Mouse (Mus musculus): ENCODE data around the gene Nedd8.

The Nedd8 gene

DNA sequence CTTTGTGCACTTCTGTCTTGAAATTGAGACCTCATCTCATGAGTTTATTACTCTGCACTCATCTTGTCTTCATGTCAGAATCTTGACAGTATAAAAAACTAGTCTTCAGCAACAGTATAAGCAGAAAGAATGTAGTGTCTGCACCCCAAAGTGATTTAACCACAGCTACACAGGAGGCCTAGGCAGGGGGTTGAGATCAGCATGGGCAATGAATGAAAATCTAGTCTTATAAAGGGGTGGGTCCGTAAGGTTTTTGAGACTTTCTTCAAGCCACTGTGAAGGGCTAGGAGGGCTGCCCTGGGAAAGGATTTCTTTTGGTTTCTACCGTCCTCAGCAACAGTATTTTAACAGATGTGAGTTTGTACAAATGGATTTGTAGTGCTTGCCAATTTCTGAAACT lies 11.3 kb downstream of the Nedd8 start:
- 0 out of 2 replicates have a peak, but pooled peaks have one; percentile 4 for ATAC-seq (ENCODE audit: low TSS enrichment)

DNA sequence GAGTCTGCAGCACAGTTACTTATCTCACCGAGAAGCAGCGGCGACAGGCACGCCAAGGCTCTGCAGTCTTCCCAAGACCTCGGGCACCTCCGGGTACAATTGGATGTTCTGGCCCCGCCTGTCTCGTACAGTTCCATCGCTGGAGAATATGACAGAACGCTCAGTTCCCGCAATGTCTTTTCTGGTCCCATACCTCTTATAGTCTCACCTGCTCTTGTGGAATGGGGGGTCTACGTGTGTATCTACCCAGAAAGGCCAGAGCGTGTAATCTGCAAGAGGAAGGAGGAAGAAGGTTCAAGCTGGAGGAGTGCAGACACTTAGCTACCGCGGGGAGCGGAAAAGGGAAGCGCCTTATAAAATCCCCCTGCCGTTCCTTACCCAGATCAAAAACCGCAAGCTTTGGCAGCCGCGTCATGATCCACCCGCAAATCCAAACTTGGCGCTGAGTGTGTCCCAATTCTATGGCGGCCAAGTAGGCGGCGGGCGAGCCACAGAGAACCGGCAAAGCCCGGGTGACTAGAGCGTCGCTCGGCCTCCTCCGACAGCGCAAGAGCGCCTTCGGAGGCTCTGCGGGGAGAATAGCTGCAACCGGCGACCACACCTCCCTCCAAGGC lies 11.9 kb downstream of the Nedd8 start, which contains the start of gene Mdp1:
TSS of gene Mdp1 (minus strand) at position 549 of the 614 bp plus-strand sequence.
- peak; percentile 98 for ATAC-seq (ENCODE audit: low TSS enrichment)

- no peak for ATAC-seq (ENCODE audit: low TSS enrichment)
Measured at GRCm38 (mm10) chr14:55658011-55658410, 13.9 kb downstream of the Nedd8 start.

- ATAC-seq (ENCODE audit: low TSS enrichment): no peak
Measured at GRCm38 (mm10) chr14:55656935-55657334, 15.0 kb downstream of the Nedd8 start.

GRCm38 (mm10) chr14:55651528-55651927 lies 20.4 kb downstream of the Nedd8 start:
- ATAC-seq (ENCODE audit: low TSS enrichment): no peak

DNA sequence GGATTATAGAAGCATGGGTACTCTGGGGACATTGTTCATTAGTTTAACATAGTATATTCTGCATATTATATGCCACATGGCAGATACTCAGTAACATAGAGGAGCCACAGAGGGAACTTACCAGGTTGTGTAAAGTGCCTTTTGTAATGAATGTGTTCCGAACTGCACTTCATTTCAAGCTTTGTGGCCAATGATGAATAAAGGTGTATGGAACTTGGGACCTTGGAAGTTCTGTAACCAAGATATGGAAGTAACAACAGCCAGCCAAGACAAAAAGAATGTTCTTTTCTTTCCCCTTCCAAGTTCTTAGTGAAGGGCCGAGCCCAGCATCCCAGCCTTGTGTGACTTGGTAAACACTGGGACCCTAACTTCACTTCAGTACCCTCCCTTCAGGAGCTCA lies 22.0 kb downstream of the Nedd8 start, which contains the start of gene Tssk4:
TSS of gene Tssk4 (plus strand) at position 301 of the 400 bp plus-strand sequence.
- ATAC-seq (ENCODE audit: low TSS enrichment): no peak

DNA sequence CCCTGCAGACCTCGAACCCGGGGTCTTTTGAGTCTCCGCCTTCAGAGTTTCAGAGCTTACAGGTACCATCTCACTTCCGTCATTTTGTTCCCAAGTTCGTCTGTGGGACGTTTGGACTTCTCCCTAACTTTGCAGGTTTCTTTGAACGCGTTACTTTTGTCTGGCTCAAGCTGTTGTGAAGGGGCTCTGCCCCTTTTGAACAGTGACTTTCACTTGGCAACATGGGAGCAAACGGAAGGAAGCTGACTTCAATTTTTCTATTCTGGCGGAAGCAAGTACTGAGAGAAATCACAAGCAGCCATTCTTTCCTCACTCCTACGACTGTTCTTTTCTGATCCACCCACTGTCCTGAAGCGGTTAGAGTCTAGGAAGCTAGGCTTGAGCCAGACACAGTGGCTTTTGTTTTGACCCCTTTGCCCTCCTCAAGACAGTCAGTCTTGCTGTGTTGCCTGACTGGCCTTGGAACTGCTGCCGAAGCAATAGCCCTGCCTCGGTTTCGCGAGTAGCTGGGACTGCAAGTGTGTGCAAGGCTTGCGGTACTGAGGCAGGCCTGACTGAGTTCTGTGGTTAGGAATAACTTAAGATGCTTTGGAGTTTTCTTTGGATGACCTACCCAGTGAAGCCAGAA lies 27.5 kb downstream of the Nedd8 start:
- no peak for ATAC-seq (ENCODE audit: low TSS enrichment)

DNA sequence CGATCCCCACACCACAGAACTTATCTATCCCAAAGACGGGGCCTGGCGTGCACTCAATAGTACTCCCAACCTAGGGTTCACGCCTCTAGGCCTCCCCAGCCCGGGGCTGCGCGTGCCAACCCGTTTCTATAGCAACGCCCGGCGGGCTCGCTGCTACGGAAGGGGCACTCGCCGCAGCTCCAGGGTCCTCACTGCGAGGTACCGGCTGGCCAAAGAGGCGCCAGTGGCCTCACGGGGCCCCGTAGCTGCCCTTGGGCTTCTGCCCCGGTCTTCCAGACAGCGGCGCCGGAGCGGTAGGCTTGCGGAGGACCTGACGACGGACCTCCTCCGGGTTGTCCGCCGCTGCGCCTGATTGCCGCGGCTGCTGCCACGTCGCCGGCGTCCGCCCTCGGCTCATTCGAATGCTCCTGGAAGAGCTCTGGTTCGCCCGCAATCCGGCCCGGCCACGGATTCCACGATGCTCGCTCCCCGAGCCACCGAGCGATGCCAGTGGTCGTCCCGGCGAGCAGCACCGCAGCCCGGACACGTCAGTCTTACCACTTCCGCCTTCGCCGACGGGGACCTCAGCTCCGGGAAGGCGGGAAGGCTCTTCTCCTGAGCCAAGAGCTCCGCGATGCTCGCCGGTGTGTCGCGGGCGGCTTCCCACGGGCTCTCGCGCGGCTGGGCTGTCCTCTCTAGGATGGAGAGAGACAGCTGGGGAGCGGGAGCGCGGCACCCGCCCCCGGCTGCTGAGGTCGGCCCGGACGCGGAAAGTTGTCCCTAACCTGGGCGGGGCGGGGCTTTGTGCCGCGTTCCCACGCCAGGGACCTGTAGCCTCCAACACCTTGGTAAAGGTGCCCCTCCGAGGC lies 28.6 kb downstream of the Nedd8 start, which contains the start of gene Tm9sf1:
TSS of gene Tm9sf1 (minus strand) at position 747 of the 848 bp plus-strand sequence.
- ATAC-seq (ENCODE audit: low TSS enrichment): peak; percentile 90

- 0 out of 2 replicates have a peak, but pooled peaks have one; percentile 5 for ATAC-seq (ENCODE audit: low TSS enrichment)
Measured at GRCm38 (mm10) chr14:55642679-55643059, 29.3 kb downstream of the Nedd8 start.

GRCm38 (mm10) chr14:55641291-55641690 lies 30.6 kb downstream of the Nedd8 start:
- ATAC-seq (ENCODE audit: low TSS enrichment): no peak

DNA sequence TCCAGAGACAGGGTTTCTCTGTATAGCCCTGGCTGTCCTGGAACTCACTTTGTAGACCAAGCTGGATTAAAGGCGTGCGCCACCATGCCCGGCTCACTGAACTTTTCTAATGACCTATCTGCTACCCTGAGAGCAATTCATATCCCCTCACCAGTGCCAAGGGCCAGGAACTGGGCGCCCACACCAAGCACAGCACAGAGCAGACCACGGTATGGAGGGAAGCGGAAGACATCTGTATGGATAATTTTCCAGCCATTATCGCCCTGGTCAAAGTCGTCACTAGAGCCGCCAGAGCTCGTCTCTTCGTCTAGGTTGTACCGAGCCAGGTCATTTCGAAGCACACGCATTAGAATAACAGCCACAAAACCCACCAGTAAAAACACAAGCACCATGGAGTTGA lies 31.1 kb downstream of the Nedd8 start:
- ATAC-seq (ENCODE audit: low TSS enrichment): no peak

GRCm38 (mm10) chr14:55637795-55638194 lies 34.1 kb downstream of the Nedd8 start, which contains the start of gene Gm49378:
TSS of gene Gm49378 (minus strand) at chr14:55637895.
- ATAC-seq (ENCODE audit: low TSS enrichment): no peak

DNA sequence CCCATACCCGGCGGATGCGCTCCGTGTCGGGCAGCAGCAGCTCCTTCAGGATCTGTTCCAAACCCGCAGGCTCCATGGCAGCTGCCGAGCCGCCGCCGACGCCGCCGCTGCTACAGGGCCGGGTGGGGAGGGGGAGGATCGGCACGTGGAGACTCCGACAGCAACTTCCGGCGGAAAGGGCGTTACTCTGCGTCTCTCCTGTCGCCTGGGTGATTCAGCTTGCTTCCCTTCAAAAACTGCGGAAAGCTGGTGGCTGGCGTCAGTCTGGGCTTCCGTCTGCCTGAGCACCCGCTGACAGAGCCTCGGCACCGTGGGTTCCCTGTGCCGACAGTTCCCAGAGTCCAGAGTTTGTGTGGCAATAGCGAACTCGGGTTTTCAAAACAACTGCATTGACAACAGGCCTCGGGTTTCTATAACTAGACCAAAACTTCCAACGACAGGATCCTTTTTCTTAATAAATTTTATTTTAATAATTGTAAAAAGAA lies 36.4 kb downstream of the Nedd8 start, which contains the start of gene Ipo4:
TSS of gene Ipo4 (minus strand) at position 435 of the 485 bp plus-strand sequence.
- peak; percentile 97 for ATAC-seq (ENCODE audit: low TSS enrichment)

DNA sequence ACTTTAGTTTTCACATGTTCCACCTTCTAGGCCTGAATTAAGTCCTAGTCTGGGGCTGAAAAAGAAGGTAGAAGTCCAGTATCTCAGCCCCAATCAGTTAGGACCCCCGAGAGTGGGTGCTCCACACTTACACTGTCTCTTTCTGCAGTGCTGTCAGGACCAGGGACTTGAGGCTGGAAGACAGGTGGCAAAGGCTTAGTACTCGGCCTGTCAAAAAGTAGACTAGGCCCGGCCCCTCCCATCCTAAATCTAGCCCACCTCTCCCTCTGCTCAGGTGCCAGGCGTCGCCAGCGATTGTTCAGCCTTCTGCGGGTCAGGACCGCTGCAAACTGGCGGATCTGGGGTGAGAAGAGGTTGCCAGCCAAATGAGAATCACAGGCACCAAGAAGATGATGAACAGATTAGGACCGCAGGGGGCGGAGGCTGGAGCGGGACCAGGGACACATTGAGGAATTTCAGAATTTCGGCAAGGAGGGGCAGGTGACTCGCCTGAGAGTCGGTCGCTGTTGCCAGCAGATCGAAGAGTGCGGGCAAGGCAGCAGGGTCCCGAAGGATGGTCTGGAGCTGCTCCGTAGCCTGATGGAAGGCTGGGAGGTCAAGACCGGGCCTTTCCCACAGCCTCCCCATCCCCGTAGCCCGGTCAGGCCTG lies 36.9 kb downstream of the Nedd8 start:
- ATAC-seq (ENCODE audit: low TSS enrichment): peak; percentile 45

DNA sequence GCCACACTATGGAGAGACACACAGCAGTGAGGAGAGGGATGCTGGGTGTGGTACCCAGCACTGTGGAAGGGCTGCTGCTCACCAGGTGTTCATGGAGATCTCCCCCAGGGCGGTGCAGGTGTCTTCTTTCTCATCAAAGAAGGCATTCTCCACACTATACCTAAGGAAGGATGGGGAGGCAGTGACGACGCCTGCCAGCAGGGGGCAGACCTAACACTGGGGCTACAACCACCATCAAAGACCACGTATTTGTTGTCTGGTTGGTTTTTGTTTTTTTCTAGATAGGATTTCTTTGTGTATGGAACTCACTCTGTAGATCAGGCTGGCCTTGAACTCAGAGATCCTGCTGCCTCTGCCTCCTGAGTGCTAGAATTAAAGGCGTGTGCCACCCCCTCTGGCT lies 42.6 kb downstream of the Nedd8 start:
- ATAC-seq (ENCODE audit: low TSS enrichment): no peak

GRCm38 (mm10) chr14:55628077-55628827 lies 43.7 kb downstream of the Nedd8 start:
- no peak for ATAC-seq (ENCODE audit: low TSS enrichment)

GRCm38 (mm10) chr14:55618486-55619195 lies 53.3 kb downstream of the Nedd8 start:
- ATAC-seq (ENCODE audit: low TSS enrichment): no peak

DNA sequence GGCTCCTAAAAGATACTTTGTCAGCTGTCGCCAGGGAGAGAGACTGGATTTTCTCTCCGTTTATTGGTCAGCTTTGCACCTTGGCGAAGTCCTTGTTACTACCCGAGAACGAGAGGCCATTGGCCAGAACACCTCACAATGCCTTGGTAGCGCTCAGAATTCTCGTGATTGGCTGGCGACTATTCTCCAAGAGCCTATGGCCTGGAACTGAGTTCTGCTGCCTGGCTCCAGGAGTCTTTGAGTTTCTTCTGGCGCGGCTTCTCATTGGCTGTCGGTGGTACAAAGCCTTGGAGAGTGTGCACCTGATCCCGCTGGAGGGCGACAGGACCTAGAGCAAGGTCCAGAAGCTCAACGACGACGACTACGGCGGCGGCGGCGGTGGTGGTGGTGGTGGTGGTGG lies 54.1 kb downstream of the Nedd8 start, which contains the start of gene Rec8:
TSS of gene Rec8 (plus strand) at position 216 of the 400 bp plus-strand sequence.
- ATAC-seq (ENCODE audit: low TSS enrichment): peak; percentile 72; the same call in 1 of the 2 replicates

- ATAC-seq (ENCODE audit: low TSS enrichment): no peak
Measured at GRCm38 (mm10) chr14:55616844-55617243, 55.1 kb downstream of the Nedd8 start.

DNA sequence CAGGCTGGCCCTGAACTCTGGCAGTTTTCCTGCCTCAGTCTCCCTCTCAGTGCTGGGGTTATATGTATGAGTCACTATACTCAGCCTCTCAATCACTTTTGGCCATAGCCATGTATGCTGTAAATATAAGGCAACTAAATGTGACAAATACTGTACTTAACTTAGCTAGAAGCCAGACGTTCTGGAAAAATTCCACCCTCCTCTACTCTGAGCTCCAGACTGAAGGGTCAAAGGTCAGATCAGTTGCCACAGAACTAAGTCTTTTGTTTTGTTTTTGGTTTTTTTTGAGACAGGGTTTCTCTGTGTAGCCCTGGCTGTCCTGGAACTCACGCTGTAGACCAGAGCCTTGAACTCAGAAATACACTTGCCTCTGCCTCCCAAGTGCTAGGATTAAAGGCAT lies 56.0 kb downstream of the Nedd8 start:
- no peak for ATAC-seq (ENCODE audit: low TSS enrichment)

Data from frontal cortex, adult (tissue).